Mouse (Mus musculus) liver, embryonic 14 days (tissue): ENCODE results near the gene Mrpl17. TPM values are rescaled to one million over a fixed set of nuclear protein-coding genes. Genes with fewer than 3 reads are reported as not detected.

Source experiments
- polyA plus RNA-seq: library from polyadenylated mRNA; depleted of rRNA; stranded (reverse); fragments of >200 nt; gene quantifications from 2 replicates; pipeline ENCODE4 v1.2.3, GENCODE M21; 2012; rRNA removed

Gene Mrpl17
- polyA plus RNA-seq, result 132 and 139 TPM in 2 replicates

GRCm38 (mm10) chr7:105810877-105811489, at the start of gene Mrpl17:
Gene Mrpl17 (minus strand): TSS chr7:105811099.

GRCm38 (mm10) chr7:105787285-105788140, 23.4 kb downstream of the Mrpl17 start, which contains the start of gene Dchs1:
Gene Dchs1 (minus strand): TSS chr7:105787654.

Other genes starting within 250 kb of the Mrpl17 start
- gene Apbb1, start 229.4 kb downstream of the Mrpl17 start, polyA plus RNA-seq, result 1.7 TPM in 2 replicates
- 175 and 220 TPM in 2 replicates for gene Hpx, start 211.0 kb downstream of the Mrpl17 start, polyA plus RNA-seq
- gene Trim3, start 177.5 kb downstream of the Mrpl17 start, polyA plus RNA-seq, result 4.4 and 4.6 TPM in 2 replicates
- 58.1 and 59.9 TPM in 2 replicates for gene Timm10b, start 171.0 kb downstream of the Mrpl17 start, polyA plus RNA-seq
- 11.8 and 15.0 TPM in 2 replicates for gene Arfip2, start 170.7 kb downstream of the Mrpl17 start, polyA plus RNA-seq
- 61.9 and 66.6 TPM in 2 replicates for gene Gm45799, start 170.5 kb downstream of the Mrpl17 start, polyA plus RNA-seq
- gene Dnhd1, start 160.3 kb downstream of the Mrpl17 start, polyA plus RNA-seq, result 0.52 and 0.68 TPM in 2 replicates
- gene Ilk, start 74.5 kb downstream of the Mrpl17 start, polyA plus RNA-seq, result 64.6 and 77.3 TPM in 2 replicates
- gene Rrp8, start 73.7 kb downstream of the Mrpl17 start, polyA plus RNA-seq, result 8.1 and 9.2 TPM in 2 replicates
- 172 and 195 TPM in 2 replicates for gene Taf10, start 66.7 kb downstream of the Mrpl17 start, polyA plus RNA-seq
- 31.5 and 35.3 TPM in 2 replicates for gene Tpp1, start 58.9 kb downstream of the Mrpl17 start, polyA plus RNA-seq
- 0.53 and 0.54 TPM in 2 replicates for gene Dchs1, start 23.4 kb downstream of the Mrpl17 start, polyA plus RNA-seq
- 0.58 and 0.95 TPM in 2 replicates for gene Gm4070, start 142.9 kb upstream of the Mrpl17 start, polyA plus RNA-seq